8 mouse cellular contexts compared by ENCODE assay signal in the genomic region with DNA sequence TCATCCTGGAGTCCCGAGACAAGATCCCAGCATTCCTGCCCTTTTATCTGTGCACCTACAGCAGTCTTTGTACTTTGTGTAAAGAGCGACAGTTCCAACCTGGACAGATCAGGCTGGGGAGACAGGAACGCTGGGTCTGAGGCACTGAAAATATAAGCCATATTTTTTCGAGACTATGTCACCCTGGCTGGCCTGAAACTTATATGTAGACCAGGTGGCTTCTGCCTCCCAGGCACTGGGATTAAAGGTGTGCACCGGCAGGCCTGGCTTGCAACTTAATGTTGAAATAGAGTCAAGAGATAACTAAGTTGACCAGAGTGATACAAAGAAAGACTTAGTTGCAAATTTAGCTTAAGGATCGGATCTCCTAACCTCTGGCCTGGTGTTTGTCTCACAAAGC. TPM values are rescaled to one million over a fixed set of nuclear protein-coding genes. Genes with fewer than 3 reads are reported as not detected.
A peak's percentile ranks its signal among the peaks of the same experiment; 100 is the strongest.
DNase-seq lines count a peak whose midpoint lies in the region; ATAC-seq and TF ChIP-seq lines count a peak whose summit lies in the region.

No protein-coding gene starts in this region.

- no peak overlapping the region for H3K9ac ChIP-seq in forebrain, embryonic 11.5 days (ENCODE audit: low read length)
- H3K9ac ChIP-seq in kidney, postnatal 0 days (ENCODE audit: low read depth, low read length), result 0 out of 2 replicates have a peak overlapping the region, but pooled peaks have one; percentile 2
- H3K9ac ChIP-seq in embryonic facial prominence, embryonic 12.5 days, result no peak overlapping the region; the same call in 1 of the 2 replicates
- peak overlapping the region; percentile 93 for H3K9ac ChIP-seq in liver, embryonic 13.5 days

- DNase-seq in forebrain, embryonic 10.5 days (ENCODE audit: extremely low spot score, low spot score), result no peak
- DNase-seq in forebrain, embryonic 11.5 days (ENCODE audit: low spot score), result no peak
- DNase-seq in kidney, postnatal 0 days (ENCODE audit: low spot score), result no peak
- no peak for DNase-seq in kidney, postnatal 4 days
- no peak for DNase-seq in liver, embryonic 13.5 days
- no peak for DNase-seq in left cerebral cortex, adult 18-20 months (ENCODE audit: low spot score in 2 of 2)

- peaks cover 71% of the 10 kb centered on the region for H3K4me1 ChIP-seq in forebrain, embryonic 10.5 days
- peaks cover 3% of the 10 kb centered on the region; the same call in 1 of the 2 replicates for H3K4me1 ChIP-seq in forebrain, embryonic 11.5 days (replicated peaks; ENCODE audit: control insufficient read depth, insufficient read depth, low read length)
- peaks cover 42% of the 10 kb centered on the region for H3K4me1 ChIP-seq in kidney, postnatal 0 days (replicated peaks; ENCODE audit: insufficient read depth, low read length)
- peaks cover 39% of the 10 kb centered on the region for H3K4me1 ChIP-seq in embryonic facial prominence, embryonic 12.5 days
- peaks cover 80% of the 10 kb centered on the region for H3K4me1 ChIP-seq in liver, embryonic 13.5 days (replicated peaks)

- peaks cover 29% of the 10 kb centered on the region for H3K36me3 ChIP-seq in forebrain, embryonic 10.5 days (replicated peaks)
- no peaks in the 10 kb centered on the region for H3K36me3 ChIP-seq in forebrain, embryonic 11.5 days (ENCODE audit: control insufficient read depth, insufficient read depth, low read length)
- H3K36me3 ChIP-seq in kidney, postnatal 0 days (ENCODE audit: insufficient read depth, low read length), result 0 out of 2 replicates have a peak, but pooled peaks cover under 1% of the 10 kb centered on the region
- peaks cover 1% of the 10 kb centered on the region; the same call in 1 of the 2 replicates for H3K36me3 ChIP-seq in embryonic facial prominence, embryonic 12.5 days
- peaks cover 27% of the 10 kb centered on the region for H3K36me3 ChIP-seq in liver, embryonic 13.5 days

- no peak for ATAC-seq in forebrain, embryonic 11.5 days (replicated peaks; ENCODE audit: low FRiP score)
- ATAC-seq in kidney, postnatal 0 days (replicated peaks; ENCODE audit: low FRiP score, low read depth), result no peak
- ATAC-seq in embryonic facial prominence, embryonic 12.5 days (ENCODE audit: insufficient number of reproducible peaks, insufficient read depth, low FRiP score, low TSS enrichment), result no peak
- ATAC-seq in liver, embryonic 13.5 days (ENCODE audit: low read depth), result no peak
- ATAC-seq in granulocyte monocyte progenitor cell, adult 5-6 weeks (replicated peaks; ENCODE audit: poor library complexity, severe bottlenecking), result no peak

- WGBS in forebrain, embryonic 10.5 days, result 57% methylated on average over 6 of the region's 6 CpGs
- 58% methylated on average over 6 of the region's 6 CpGs for WGBS in forebrain, embryonic 11.5 days
- WGBS in kidney, postnatal 0 days, result 62% methylated on average over 6 of the region's 6 CpGs
- WGBS in embryonic facial prominence, embryonic 12.5 days, result 45% methylated on average over 6 of the region's 6 CpGs
- WGBS in liver, embryonic 13.5 days (ENCODE audit: insufficient replicate concordance), result 42% methylated on average over 6 of the region's 6 CpGs

- H3K27me3 ChIP-seq in forebrain, embryonic 10.5 days (ENCODE audit: poor library complexity, severe bottlenecking), result no peaks in the 10 kb centered on the region
- no peaks in the 10 kb centered on the region for H3K27me3 ChIP-seq in forebrain, embryonic 11.5 days (ENCODE audit: control insufficient read depth, insufficient read depth, low read length)
- H3K27me3 ChIP-seq in kidney, postnatal 0 days (ENCODE audit: insufficient read depth, low read length), result no peaks in the 10 kb centered on the region
- no peaks in the 10 kb centered on the region for H3K27me3 ChIP-seq in embryonic facial prominence, embryonic 12.5 days
- no peaks in the 10 kb centered on the region for H3K27me3 ChIP-seq in liver, embryonic 13.5 days

- peak overlapping the region; percentile 48; the same call in 1 of the 2 replicates for H3K27ac ChIP-seq in forebrain, embryonic 10.5 days
- no peak overlapping the region for H3K27ac ChIP-seq in forebrain, embryonic 11.5 days (ENCODE audit: low read depth, low read length)
- H3K27ac ChIP-seq in kidney, postnatal 0 days, result peak overlapping the region; percentile 42; the same call in 1 of the 2 replicates
- 0 out of 2 replicates have a peak overlapping the region, but pooled peaks have one; percentile 37 for H3K27ac ChIP-seq in embryonic facial prominence, embryonic 12.5 days
- H3K27ac ChIP-seq in liver, embryonic 13.5 days, result peak overlapping the region; percentile 98

- H3K9me3 ChIP-seq in forebrain, embryonic 10.5 days, result no peaks in the 10 kb centered on the region
- no peaks in the 10 kb centered on the region for H3K9me3 ChIP-seq in forebrain, embryonic 11.5 days (ENCODE audit: control insufficient read depth, low read length)
- no peaks in the 10 kb centered on the region for H3K9me3 ChIP-seq in kidney, postnatal 0 days (replicated peaks; ENCODE audit: low read length)
- no peaks in the 10 kb centered on the region for H3K9me3 ChIP-seq in embryonic facial prominence, embryonic 12.5 days
- no peaks in the 10 kb centered on the region for H3K9me3 ChIP-seq in liver, embryonic 13.5 days (replicated peaks)

- no peak overlapping the region for H3K4me3 ChIP-seq in forebrain, embryonic 10.5 days
- H3K4me3 ChIP-seq in forebrain, embryonic 11.5 days (ENCODE audit: low read depth, low read length), result no peak overlapping the region
- H3K4me3 ChIP-seq in kidney, postnatal 0 days (replicated peaks; ENCODE audit: low read depth, low read length), result no peak overlapping the region
- no peak overlapping the region for H3K4me3 ChIP-seq in embryonic facial prominence, embryonic 12.5 days
- peak overlapping the region; percentile 90 for H3K4me3 ChIP-seq in liver, embryonic 13.5 days (replicated peaks)

- no peak overlapping the region for H3K4me2 ChIP-seq in forebrain, embryonic 11.5 days (ENCODE audit: low read depth, low read length, severe bottlenecking)
- H3K4me2 ChIP-seq in kidney, postnatal 0 days (ENCODE audit: low read length), result peak overlapping the region; percentile 11; the same call in 1 of the 2 replicates
- H3K4me2 ChIP-seq in embryonic facial prominence, embryonic 12.5 days (replicated peaks), result no peak overlapping the region
- peak overlapping the region; percentile 98 for H3K4me2 ChIP-seq in liver, embryonic 13.5 days

- no peak for TF ChIP-seq CTCF in kidney, postnatal 0 days (IDR thresholded peaks at IDR 0.05; ENCODE audit: low read depth)

RNA-seq across cellular contexts. Expression of a gene that starts 9.6 kb away (rescaled TPM):
- polyA plus RNA-seq in forebrain, embryonic 10.5 days (2016; fragmentation: Nextera tagmentation; extraction: Ambion mirVana), result 37.9 and 39.2 TPM in 2 replicates
- polyA plus RNA-seq in forebrain, embryonic 11.5 days (2014; fragmentation: Nextera tagmentation; extraction: Ambion mirVana), result 32.2 and 37.2 TPM in 2 replicates
- 50.6 and 52.1 TPM in 2 replicates for polyA plus RNA-seq in kidney, postnatal 0 days (2015; fragmentation: Nextera tagmentation; extraction: Ambion mirVana)
- 48.7 and 50.0 TPM in 2 replicates for polyA plus RNA-seq in embryonic facial prominence, embryonic 12.5 days (2016; fragmentation: Nextera tagmentation; extraction: Ambion mirVana)
- 56.0 and 58.2 TPM in 2 replicates for polyA plus RNA-seq in liver, embryonic 13.5 days (2015; fragmentation: Nextera tagmentation; extraction: Ambion mirVana)
- total RNA-seq in granulocyte monocyte progenitor cell, adult 5-6 weeks (2014; fragmentation: Nextera tagmentation), result 277 and 290 TPM in 2 replicates
- 52.9 and 57.3 TPM in 2 replicates for total RNA-seq in granulocyte monocyte progenitor cell, adult 5-6 weeks (2017)
- total RNA-seq in left cerebral cortex, adult 18-20 months (2021), result 10 to 100 TPM; 21.7 to 22.5 TPM

RNA-seq across cellular contexts. Expression of a gene that starts 21.3 kb away (rescaled TPM):
- polyA plus RNA-seq in forebrain, embryonic 10.5 days (2016; fragmentation: Nextera tagmentation; extraction: Ambion mirVana), result 11.6 and 11.7 TPM in 2 replicates
- polyA plus RNA-seq in forebrain, embryonic 11.5 days (2014; fragmentation: Nextera tagmentation; extraction: Ambion mirVana), result 12.3 and 14.3 TPM in 2 replicates
- polyA plus RNA-seq in kidney, postnatal 0 days (2015; fragmentation: Nextera tagmentation; extraction: Ambion mirVana), result 9.7 and 10.3 TPM in 2 replicates
- 24.6 and 25.0 TPM in 2 replicates for polyA plus RNA-seq in embryonic facial prominence, embryonic 12.5 days (2016; fragmentation: Nextera tagmentation; extraction: Ambion mirVana)
- 13.3 and 15.0 TPM in 2 replicates for polyA plus RNA-seq in liver, embryonic 13.5 days (2015; fragmentation: Nextera tagmentation; extraction: Ambion mirVana)
- total RNA-seq in granulocyte monocyte progenitor cell, adult 5-6 weeks (2014; fragmentation: Nextera tagmentation), result 30.5 and 48.2 TPM in 2 replicates
- 22.9 and 28.3 TPM in 2 replicates for total RNA-seq in granulocyte monocyte progenitor cell, adult 5-6 weeks (2017)
- 10 to 100 TPM; 74.4 to 80.5 TPM for total RNA-seq in left cerebral cortex, adult 18-20 months (2021)

RNA-seq across cellular contexts. Expression of a gene that starts 36.3 kb away (rescaled TPM):
- 54.7 and 55.0 TPM in 2 replicates for polyA plus RNA-seq in forebrain, embryonic 10.5 days (2016; fragmentation: Nextera tagmentation; extraction: Ambion mirVana)
- polyA plus RNA-seq in forebrain, embryonic 11.5 days (2014; fragmentation: Nextera tagmentation; extraction: Ambion mirVana), result 54.5 and 58.8 TPM in 2 replicates
- 65.8 and 66.8 TPM in 2 replicates for polyA plus RNA-seq in kidney, postnatal 0 days (2015; fragmentation: Nextera tagmentation; extraction: Ambion mirVana)
- polyA plus RNA-seq in embryonic facial prominence, embryonic 12.5 days (2016; fragmentation: Nextera tagmentation; extraction: Ambion mirVana), result 78.4 and 83.3 TPM in 2 replicates
- polyA plus RNA-seq in liver, embryonic 13.5 days (2015; fragmentation: Nextera tagmentation; extraction: Ambion mirVana), result 23.3 and 27.3 TPM in 2 replicates
- 62.0 and 85.6 TPM in 2 replicates for total RNA-seq in granulocyte monocyte progenitor cell, adult 5-6 weeks (2014; fragmentation: Nextera tagmentation)
- total RNA-seq in granulocyte monocyte progenitor cell, adult 5-6 weeks (2017), result 47.1 and 48.4 TPM in 2 replicates
- 10 to 100 TPM; 20.5 to 21.2 TPM for total RNA-seq in left cerebral cortex, adult 18-20 months (2021)

RNA-seq across cellular contexts. Expression of a gene that starts 36.3 kb away (rescaled TPM):
- polyA plus RNA-seq in forebrain, embryonic 10.5 days (2016; fragmentation: Nextera tagmentation; extraction: Ambion mirVana), result 45.9 and 48.7 TPM in 2 replicates
- 46.3 and 50.0 TPM in 2 replicates for polyA plus RNA-seq in forebrain, embryonic 11.5 days (2014; fragmentation: Nextera tagmentation; extraction: Ambion mirVana)
- 19.1 and 21.1 TPM in 2 replicates for polyA plus RNA-seq in kidney, postnatal 0 days (2015; fragmentation: Nextera tagmentation; extraction: Ambion mirVana)
- 46.6 and 46.9 TPM in 2 replicates for polyA plus RNA-seq in embryonic facial prominence, embryonic 12.5 days (2016; fragmentation: Nextera tagmentation; extraction: Ambion mirVana)
- 16.9 and 20.7 TPM in 2 replicates for polyA plus RNA-seq in liver, embryonic 13.5 days (2015; fragmentation: Nextera tagmentation; extraction: Ambion mirVana)
- total RNA-seq in granulocyte monocyte progenitor cell, adult 5-6 weeks (2014; fragmentation: Nextera tagmentation), result 59.8 and 78.4 TPM in 2 replicates
- total RNA-seq in granulocyte monocyte progenitor cell, adult 5-6 weeks (2017), result 42.2 and 45.3 TPM in 2 replicates
- total RNA-seq in left cerebral cortex, adult 18-20 months (2021), result 10 to 100 TPM; 43.3 to 45.6 TPM

Comparison
In these comparisons a context has a peak if more than half of its experiments do, and no peak if none do; other contexts are left out.
1. H3K4me2 ChIP-seq: peak in kidney, postnatal 0 days (single experiment) and liver, embryonic 13.5 days (single experiment); none in forebrain, embryonic 11.5 days (single experiment) and embryonic facial prominence, embryonic 12.5 days (single experiment).
2. H3K9ac ChIP-seq: peak in kidney, postnatal 0 days (single experiment) and liver, embryonic 13.5 days (single experiment); none in forebrain, embryonic 11.5 days (single experiment) and embryonic facial prominence, embryonic 12.5 days (single experiment).